Mouse (Mus musculus): ENCODE results near the gene Hdac8. TPM values are rescaled to one million over a fixed set of nuclear protein-coding genes. Genes with fewer than 3 reads are reported as not detected.

Hdac8 gene
- 1 to 10 TPM; 2.5 to 3.1 TPM for total RNA-seq (2021)
- long read RNA-seq, experiment 1, partial matches to known transcripts, result 2 of 5 reads
- long read RNA-seq, experiment 1, other reads (novel, unspliced or antisense), result 2 of 5 reads
- long read RNA-seq, experiment 2, partial matches to known transcripts, result 1 of 5 reads
- long read RNA-seq, experiment 2, other reads (novel, unspliced or antisense), result 1 of 5 reads

GRCm38 (mm10) chrX:102504644-102505481 lies at the start of gene Hdac8:
TSS of gene Hdac8 (minus strand) at chrX:102505359.
- peak; percentile 53 for DNase-seq

DNA sequence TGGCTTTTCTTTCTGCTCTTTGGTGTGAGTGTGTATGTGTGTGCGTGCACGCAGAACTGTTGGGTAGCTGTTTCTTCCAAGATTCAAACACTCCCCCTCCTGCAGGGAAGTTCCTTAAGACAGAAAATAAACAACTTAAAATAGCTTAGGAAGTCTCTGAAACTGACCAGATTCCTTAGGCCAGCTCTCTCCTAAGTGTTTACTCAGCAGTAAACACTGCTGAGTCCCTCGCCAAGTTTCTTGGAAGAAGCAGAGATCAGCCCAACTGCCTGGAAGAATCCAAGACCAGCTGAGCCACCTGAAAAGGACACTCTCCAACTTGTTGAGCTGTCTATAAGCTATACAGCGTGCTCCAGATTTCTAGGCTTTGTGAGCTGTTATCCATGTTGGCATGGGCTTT lies 4.0 kb upstream of the Hdac8 start:
- DNase-seq, result no peak

DNA sequence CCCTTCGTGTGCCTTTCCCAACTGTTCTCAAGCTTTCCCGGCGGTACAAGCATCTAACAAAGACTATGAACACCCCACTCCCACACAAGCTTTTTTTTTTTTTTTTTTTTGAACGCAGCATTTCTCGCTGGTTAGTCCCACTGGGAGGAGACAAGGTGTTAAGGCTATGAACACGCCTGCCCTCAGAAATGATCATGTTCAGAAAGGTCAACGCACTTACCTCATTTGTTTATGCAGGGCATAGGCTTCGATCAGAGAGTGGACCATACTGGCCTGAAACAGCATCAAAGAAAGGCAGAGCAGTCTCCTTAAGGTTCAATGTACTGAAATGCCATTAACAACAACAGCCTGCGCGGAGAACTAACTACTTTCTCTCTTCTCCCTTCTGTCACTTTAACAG lies 980 bp downstream of the Hdac8 start:
- no peak for DNase-seq

- no peak for DNase-seq
These were observed 11.0 kb downstream of the Hdac8 start for GRCm38 (mm10) chrX:102493992-102494730.

GRCm38 (mm10) chrX:102485575-102485974 lies 19.6 kb downstream of the Hdac8 start:
- DNase-seq, result no peak

DNA sequence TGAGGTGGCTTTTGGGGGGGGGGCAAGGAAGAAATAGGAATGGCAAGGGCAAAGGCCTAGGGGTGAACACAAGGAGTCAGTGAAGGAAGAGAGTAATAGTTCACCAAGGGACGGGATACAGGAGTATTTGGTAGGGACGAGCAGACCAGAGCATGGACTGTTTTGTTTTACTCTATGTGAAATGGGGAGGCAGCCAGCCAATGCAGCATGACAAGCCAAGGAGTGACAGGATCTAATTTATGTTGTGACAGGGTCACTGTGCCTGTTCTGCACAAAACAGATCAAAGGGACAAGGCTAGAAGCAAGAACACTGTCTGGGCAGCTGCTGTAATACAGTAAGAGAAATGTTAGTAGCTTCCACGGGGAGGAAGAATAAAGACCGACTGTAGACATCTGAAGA lies 25.5 kb downstream of the Hdac8 start:
- no peak for DNase-seq

DNA sequence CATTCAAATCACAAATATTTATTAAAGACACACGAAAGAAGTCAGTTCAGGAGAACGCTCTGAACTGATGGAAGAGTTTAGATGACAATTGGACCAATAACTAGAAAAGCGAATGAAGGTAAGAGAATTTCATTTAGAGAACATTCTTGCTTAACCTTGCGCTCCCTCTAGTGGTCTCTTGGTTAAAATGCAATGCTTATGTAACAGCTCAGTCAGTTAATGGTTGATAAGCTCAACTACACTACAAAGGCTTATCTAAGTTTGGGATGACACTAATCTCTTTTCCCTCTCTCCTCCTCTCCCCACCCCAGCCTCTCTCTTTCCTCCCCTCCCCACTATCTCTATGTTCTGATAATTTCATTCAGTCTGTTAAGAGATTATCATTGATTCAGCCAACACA lies 26.2 kb downstream of the Hdac8 start:
- no peak for DNase-seq

DNA sequence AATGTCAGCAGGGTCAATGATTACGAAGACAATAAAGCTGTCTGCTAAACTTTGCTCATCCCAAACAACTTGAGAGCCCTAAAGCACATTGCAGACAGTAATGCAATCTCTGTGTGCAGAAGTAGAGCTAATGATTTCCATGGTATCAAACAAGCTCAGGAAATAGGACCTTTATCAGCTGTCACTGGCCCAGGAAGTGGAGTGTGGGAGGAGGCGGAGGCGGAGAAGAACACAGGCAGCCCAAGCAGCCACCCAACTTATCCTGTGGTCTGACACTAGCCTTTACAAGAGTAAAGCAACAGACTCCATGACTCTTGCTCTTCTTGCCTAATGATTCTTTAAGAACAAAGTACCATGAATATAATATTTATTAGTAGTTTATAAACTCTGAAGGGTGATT lies 26.7 kb downstream of the Hdac8 start:
- no peak for DNase-seq

GRCm38 (mm10) chrX:102476784-102477183 lies 28.4 kb downstream of the Hdac8 start:
- peak; percentile 22 for DNase-seq

- DNase-seq, result no peak
These were observed 29.6 kb downstream of the Hdac8 start for GRCm38 (mm10) chrX:102475555-102475954.

DNA sequence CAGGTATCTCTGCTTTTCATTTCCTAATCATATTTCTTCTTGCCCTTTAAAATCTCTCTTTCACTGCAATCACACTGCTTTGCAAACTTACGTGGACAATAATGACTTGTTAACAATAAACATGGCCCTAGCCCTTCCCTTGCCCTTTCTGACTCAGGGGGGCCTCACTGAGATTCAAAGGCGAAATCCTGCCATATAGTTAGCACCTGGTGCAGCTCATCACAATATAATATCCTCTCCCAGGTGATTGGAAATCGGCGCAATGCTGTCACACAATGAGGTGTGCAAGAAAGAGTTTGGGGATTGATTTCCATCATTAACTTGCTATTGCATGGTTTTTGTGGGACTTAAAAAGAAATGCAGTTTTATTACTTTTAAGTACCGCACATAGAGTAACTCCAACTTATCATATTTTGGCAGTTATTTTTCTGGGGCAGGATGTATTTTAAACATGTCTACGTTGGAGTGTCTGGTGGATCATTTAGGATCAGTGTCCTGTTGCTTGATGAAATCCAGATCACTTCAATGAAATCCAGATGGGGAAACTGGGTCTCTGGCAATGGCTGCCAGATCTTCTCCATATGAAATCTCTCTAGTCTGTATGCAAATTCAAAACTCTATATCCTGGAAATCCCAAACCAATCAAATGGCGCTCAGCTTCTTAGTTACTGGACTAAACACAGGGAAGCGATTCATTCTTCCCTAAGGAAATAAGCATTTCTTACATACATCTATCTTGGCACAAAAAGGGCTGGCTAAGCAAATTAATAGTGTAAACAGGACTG lies 86.6 kb downstream of the Hdac8 start:
- DNase-seq, result no peak

DNA sequence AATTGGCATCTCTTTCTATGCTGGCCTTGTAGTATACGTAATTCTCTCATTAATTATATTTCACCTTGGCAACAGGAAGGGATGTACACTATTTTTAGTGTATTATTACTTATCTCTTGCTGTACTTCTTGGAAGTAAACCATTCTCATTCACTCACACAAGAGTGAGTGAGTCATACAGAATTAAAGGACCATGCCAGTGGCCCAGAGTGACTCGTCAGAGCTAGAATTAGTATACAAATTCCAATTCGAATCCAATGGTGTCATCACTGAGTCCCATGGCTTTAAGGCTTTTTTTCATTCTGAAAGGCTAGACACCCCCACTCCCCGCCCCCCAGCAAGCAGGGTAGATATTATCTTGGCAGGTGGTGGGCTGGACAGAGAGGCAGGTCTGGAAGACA lies 88.2 kb downstream of the Hdac8 start:
- DNase-seq, result no peak

- no peak for DNase-seq
These were observed 88.8 kb downstream of the Hdac8 start for GRCm38 (mm10) chrX:102416386-102416785.

- DNase-seq, result no peak
These were observed 120.4 kb downstream of the Hdac8 start for GRCm38 (mm10) chrX:102384765-102385164.

- no peak for DNase-seq
These were observed 122.0 kb downstream of the Hdac8 start for GRCm38 (mm10) chrX:102383151-102383550.

- no peak for DNase-seq
These were observed 138.6 kb downstream of the Hdac8 start for GRCm38 (mm10) chrX:102366510-102366909.

DNA sequence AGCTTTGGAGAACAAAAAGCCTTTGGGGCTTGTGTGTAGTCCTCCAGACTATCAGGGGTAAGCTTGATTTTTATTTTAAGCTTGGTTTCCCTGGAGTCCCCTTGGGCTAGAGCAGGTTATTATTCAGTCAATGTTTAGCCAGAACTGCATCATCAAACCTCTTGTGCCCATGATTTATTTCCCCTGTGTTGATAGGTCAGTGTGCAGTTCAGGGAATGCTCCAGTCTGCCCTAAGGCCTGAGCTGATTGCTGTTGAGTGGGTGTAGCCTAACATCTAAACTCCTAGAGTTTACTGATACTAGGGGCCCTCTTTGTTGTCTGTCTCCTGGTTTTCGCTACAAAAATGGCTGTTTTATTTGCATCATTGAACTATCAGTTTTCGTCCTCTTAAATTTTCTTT lies 142.9 kb downstream of the Hdac8 start:
- no peak for DNase-seq

GRCm38 (mm10) chrX:102353412-102353811 lies 151.7 kb downstream of the Hdac8 start:
- DNase-seq, result no peak

DNA sequence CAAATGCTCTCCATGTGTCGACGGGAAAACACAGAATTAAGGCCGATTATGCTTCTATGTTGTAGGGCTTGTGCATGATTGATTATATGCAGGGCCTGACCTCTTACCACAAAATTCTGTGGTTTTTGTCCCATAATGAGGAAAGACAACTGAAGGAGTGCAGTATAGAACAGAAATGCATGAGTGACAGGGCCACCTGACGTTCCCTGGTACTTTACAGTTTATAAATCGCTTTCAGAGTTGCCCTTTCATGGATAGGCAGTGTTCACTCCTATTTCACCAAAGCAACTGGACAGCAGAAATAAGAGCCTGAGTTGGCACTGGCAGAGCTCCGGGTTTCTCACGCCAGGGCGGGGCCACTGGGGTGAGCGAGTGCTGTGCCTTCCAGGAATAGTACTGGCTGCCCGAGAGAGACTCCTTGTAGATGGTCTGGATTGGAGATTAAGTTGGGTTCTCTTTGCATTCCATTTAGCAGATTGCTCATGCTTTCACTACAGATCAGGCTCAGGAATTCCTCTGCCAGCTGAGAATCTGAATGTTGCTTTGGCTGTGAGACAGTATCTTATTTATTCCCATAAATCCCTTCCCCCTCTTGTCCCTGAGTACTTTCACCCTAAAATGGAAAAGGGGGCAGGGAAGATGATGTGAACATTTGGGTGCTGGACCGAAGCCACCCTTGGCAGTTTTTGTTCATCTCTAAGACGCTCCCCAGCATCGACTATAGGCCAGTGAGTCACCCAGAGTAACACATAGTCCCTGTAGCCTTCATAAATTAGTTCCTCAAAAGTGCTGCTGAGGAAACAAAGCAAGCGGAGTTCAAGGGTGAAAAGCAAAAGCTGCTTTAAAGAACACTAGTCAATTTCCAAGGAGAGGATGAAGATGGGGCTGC lies 155.1 kb downstream of the Hdac8 start:
- DNase-seq, result peak; percentile 76

- no peak for DNase-seq
These were observed 156.2 kb downstream of the Hdac8 start for GRCm38 (mm10) chrX:102348886-102349486.

- no peak for DNase-seq
These were observed 163.5 kb downstream of the Hdac8 start for GRCm38 (mm10) chrX:102341688-102342087.

Data from gastrocnemius, postnatal 25 days (tissue).